Mouse (Mus musculus) left cerebral cortex, postnatal 36 days (tissue): ENCODE results near the gene Usb1. TPM values are rescaled to one million over a fixed set of nuclear protein-coding genes. Genes with fewer than 3 reads are reported as not detected.

ENCODE experiments used
- DNase-seq, 2 experiments: peaks; one replicate each; pipeline ENCODE4 v3.0.0; 2021 to 2022; ENCODE audit warnings: low spot score in 2 of 2, mixed read lengths in 1 of 2
- intact Hi-C: fragments of 180-260 bp; cut with DNase I; formaldehyde crosslinking; loops from one replicate; pipeline ENCODE4 v1.15.1; 2025
- total RNA-seq, 2 experiments: library from RNA; stranded (reverse); gene quantifications; 2 replicates each; pipeline ENCODE4 v1.2.3; 2021

Usb1 gene
- 10 to 100 TPM; 12.0 to 13.6 TPM for total RNA-seq

- DNase-seq: peak; percentile 89 to 91
- intact Hi-C loops: loop anchor here (1.0 to 2.0 kb wide), 2 partner anchors 77 to 94 kb away; no protein-coding TSS in a partner anchor
These were observed at the start of gene Usb1, which contains the start of gene Zfp319 for GRCm38 (mm10) chr8:95331720-95332436. Usb1 (plus strand) TSS chr8:95332284. Zfp319 (minus strand) TSS chr8:95331950.

- no peak for DNase-seq
- intact Hi-C loops: no loop called here
These were observed 42.9 kb upstream of the Usb1 start for GRCm38 (mm10) chr8:95289066-95289650.

GRCm38 (mm10) chr8:95293172-95293571 is 38.9 kb upstream of the Usb1 start:
- intact Hi-C loops: no loop called here
- no peak for DNase-seq

DNA sequence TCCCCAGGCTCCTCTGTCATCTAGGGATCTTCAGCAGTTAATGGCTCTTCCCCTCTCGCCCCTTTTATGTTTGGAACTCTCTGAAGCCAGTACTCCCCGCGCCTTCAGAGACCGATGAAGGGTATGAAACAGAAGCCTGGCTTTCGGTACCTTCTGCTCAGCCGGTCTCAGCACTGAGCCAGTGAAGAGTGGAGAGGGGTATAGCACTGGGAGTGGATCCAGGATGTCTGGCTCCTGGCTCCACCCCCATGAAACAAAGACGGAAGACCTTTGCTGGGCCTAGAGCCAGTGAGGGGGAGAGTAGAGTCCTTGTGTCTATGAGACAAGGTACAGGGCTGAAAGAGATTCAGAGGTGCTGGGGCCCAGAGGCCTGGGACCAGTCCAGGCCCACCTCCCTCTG is 38.2 kb upstream of the Usb1 start:
- DNase-seq: no peak
- intact Hi-C loops: no loop called here

- intact Hi-C loops: loop anchor here (5.0 kb wide), 1 partner anchor 45 kb away; no protein-coding TSS in a partner anchor
- DNase-seq: no peak
These were observed 29.7 kb upstream of the Usb1 start for GRCm38 (mm10) chr8:95302410-95302809.

DNA sequence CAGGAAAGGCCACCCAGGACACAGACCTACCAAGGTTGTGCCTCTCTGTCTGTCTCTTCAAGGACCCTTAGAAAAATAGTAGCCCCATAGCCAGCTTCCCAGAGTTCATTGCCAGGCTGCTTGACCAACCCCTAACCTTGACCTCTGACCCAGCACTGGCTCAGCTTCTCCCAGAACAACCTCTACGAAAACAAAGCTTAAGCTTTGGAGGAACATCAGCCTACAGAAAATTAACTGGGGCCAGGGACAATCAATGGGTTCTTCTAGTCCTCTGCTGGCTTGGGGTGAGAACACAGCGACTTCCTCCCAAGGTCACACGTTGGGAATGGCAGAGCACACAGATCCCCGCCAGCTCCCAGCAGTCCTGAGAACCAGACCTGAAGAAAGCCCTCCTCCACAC is 26.6 kb upstream of the Usb1 start:
- intact Hi-C loops: no loop called here
- no peak for DNase-seq

- intact Hi-C loops: no loop called here
These were observed 25.7 kb upstream of the Usb1 start, which contains the start of gene Cngb1 for GRCm38 (mm10) chr8:95306431-95306830. Cngb1 (minus strand) TSS chr8:95306585.

DNA sequence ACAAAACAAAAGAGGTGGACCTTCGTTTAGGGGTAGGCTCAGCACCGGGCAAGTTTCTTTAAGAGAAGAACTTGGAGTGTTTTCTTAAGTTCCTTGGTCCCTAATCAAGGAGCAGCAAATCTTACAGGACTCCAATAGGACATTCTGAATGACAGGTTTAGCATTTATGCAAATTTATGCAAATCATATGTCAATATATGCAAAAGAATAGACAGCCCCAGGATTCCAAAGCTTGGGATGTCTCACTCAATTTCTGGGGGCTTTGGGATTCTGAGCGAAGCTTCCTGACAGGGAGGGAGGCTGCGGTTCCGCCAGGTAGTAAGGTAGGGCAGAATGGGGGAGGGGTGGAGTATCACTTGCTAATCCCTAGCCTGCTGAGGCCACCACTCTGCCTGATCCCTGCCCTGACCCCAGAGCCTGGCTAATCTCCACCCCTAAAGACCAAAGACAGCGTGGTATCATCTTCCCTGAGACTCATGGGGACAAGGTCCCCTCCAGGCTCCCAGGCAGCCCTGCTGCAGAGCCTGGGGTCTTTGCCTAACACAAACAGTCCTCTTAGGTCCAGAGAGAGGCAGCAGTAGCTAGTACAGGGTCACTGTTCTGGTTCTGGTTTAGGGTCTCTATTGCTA is 21.6 kb upstream of the Usb1 start, which contains the start of gene Tepp:
TSS of gene Tepp (plus strand) at position 225 of the 629 bp plus-strand sequence.
- no peak for DNase-seq
- intact Hi-C loops: no loop called here

More at GRCm38 (mm10) chr8:95306431-95306830, 25.7 kb upstream of the Usb1 start, which contains the start of gene Cngb1:
- no peak for DNase-seq

- intact Hi-C loops: no loop called here
These were observed 19.2 kb upstream of the Usb1 start for GRCm38 (mm10) chr8:95312836-95313235.

GRCm38 (mm10) chr8:95313857-95314256 is 18.2 kb upstream of the Usb1 start:
- DNase-seq: no peak
- intact Hi-C loops: no loop called here

More at GRCm38 (mm10) chr8:95312836-95313235, 19.2 kb upstream of the Usb1 start:
- DNase-seq: no peak

GRCm38 (mm10) chr8:95314707-95315106 is 17.4 kb upstream of the Usb1 start:
- DNase-seq: no peak
- intact Hi-C loops: no loop called here

- no peak for DNase-seq
These were observed 16.7 kb upstream of the Usb1 start for GRCm38 (mm10) chr8:95315350-95315749.

GRCm38 (mm10) chr8:95320224-95321139 is 11.6 kb upstream of the Usb1 start:
- no peak for DNase-seq
- intact Hi-C loops: loop anchor here (10.0 kb wide), 1 partner anchor 216 kb away; no protein-coding TSS in a partner anchor

More at GRCm38 (mm10) chr8:95315350-95315749, 16.7 kb upstream of the Usb1 start:
- intact Hi-C loops: no loop called here

GRCm38 (mm10) chr8:95323201-95323600 is 8.9 kb upstream of the Usb1 start:
- intact Hi-C loops: loop anchor here (10.0 kb wide), 1 partner anchor 218 kb away; no protein-coding TSS in a partner anchor
- no peak for DNase-seq

- intact Hi-C loops: loop anchor here (10.0 kb wide), 1 partner anchor 220 kb away; no protein-coding TSS in a partner anchor
- no peak for DNase-seq
These were observed 7.4 kb upstream of the Usb1 start for GRCm38 (mm10) chr8:95324646-95325045.

DNA sequence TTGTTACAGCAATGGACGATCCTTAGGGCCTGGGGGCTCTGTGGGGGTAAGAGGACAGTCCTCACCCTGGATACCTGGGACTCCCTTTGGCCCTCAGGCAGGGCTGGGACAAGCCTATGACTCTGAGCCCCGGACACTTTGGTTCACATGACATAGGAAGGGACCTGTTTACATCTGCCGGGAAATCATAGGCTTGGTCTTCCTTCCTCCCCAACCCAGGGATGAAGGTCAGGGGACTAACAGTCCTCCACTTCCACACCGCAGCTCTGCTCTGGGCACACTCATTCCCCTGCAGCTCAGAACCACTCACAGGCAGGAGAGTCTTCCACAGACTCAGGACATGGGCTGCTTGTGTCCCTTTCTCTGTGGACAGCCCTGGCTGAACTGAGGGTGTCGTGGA is 5.3 kb upstream of the Usb1 start:
- intact Hi-C loops: loop anchor here (10.0 kb wide), 1 partner anchor 222 kb away; no protein-coding TSS in a partner anchor
- no peak for DNase-seq

- intact Hi-C loops: loop anchor here (10.0 kb wide), 1 partner anchor 223 kb away; no protein-coding TSS in a partner anchor
- DNase-seq: no peak
These were observed 4.1 kb upstream of the Usb1 start for GRCm38 (mm10) chr8:95327866-95328465.

- no peak for DNase-seq
- intact Hi-C loops: loop anchor here (2.0 kb wide), 1 partner anchor 76 kb away; no protein-coding TSS in a partner anchor
These were observed 1.7 kb upstream of the Usb1 start for GRCm38 (mm10) chr8:95330367-95330766.
